Mouse (Mus musculus) spleen, adult 2 months (tissue): Measurements from ENCODE around the gene Sec24c.

ENCODE experiments used
- CTCF ChIP-seq: fragments of 200-500 bp; IDR thresholded peaks from 2 replicates; pipeline ENCODE4 v1.5.1; 2011; ENCODE audit warnings: mild to moderate bottlenecking, inconsistent platforms; ENCODE audit not compliant: insufficient read depth, insufficient read length, insufficient replicate concordance; ENCODE audit errors: extremely low read depth
- POLR2A ChIP-seq: fragments of 200-500 bp; IDR thresholded peaks from 2 replicates; pipeline ENCODE4 v1.6.1; 2011; ENCODE audit warnings: low read depth, low read length, inconsistent platforms

DNA sequence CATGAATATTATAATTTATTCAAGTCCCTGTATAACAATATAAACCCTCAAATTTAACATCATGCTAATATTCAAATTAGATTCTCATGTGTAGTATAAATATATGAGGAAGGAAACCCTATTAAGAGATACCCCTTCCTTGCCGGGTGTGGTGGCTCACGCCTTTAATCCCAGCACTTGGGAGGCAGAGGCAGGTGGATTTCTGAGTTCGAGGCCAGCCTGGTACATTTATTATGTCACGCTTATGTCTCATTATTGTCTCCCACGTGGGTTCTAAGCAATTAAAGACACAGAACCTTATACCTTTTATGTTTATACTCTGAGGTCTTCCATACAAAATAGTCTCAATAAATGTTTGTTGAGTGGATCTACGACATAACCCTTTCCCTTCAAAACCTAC, 35.4 kb upstream of the Sec24c start:
- TF ChIP-seq CTCF (no peak), POLR2A (no peak)
